Mouse (Mus musculus): ENCODE results near the gene Stmn1. TPM values are rescaled to one million over a fixed set of nuclear protein-coding genes. Genes with fewer than 3 reads are reported as not detected.

The Stmn1 gene
- polyA plus RNA-seq, 1 experiment from 2014 or later = 1,880 TPM

DNA sequence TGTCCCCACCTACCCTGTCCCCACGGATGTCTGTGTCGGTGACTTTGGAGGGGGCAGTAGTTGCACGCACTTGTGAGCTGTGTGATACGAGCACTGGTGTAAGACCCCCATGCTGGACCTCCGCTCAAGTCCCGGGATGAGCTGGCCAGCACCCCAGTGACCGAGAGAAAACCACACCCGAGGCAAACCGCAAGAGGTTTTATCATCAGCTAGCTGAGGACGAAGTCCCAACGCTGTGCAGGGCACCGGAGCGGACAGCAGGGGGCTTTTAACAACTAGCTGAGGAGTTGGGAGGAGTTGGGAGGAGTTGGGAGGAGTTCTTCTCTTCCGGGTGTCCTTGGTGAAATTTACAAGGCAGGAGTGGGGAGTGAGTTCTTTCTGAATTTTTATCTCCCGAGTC lies 44.7 kb downstream of the Stmn1 start:
- Histone ChIP-seq H3K4me3 (ENCODE audit: low read length) (peak overlapping the region; percentile 16; the same call in 1 of the 2 replicates), H3K9ac (ENCODE audit: low read depth, low read length) (peak overlapping the region; percentile 34; the same call in 1 of the 2 replicates), H3K4me2 (replicated peaks; ENCODE audit: low read depth, low read length) (peak overlapping the region; percentile 43), H3K27ac (ENCODE audit: low read depth, low read length) (no peak overlapping the region), H3K9me3 (ENCODE audit: control insufficient read depth, low read length) (no peaks in the 10 kb centered on the region), H3K36me3 (ENCODE audit: control insufficient read depth, insufficient read depth, low read length) (no peaks in the 10 kb centered on the region), H3K4me1 (ENCODE audit: control insufficient read depth, insufficient read depth, low read length) (peaks cover 17% of the 10 kb centered on the region), H3K27me3 (ENCODE audit: control insufficient read depth, insufficient read depth, low read length) (no peaks in the 10 kb centered on the region)
- ATAC-seq (ENCODE audit: low FRiP score, low TSS enrichment) = 0 out of 2 replicates have a peak, but pooled peaks have one; percentile 40
- 15% methylated on average over 15 of the region's 15 CpGs for WGBS

DNA sequence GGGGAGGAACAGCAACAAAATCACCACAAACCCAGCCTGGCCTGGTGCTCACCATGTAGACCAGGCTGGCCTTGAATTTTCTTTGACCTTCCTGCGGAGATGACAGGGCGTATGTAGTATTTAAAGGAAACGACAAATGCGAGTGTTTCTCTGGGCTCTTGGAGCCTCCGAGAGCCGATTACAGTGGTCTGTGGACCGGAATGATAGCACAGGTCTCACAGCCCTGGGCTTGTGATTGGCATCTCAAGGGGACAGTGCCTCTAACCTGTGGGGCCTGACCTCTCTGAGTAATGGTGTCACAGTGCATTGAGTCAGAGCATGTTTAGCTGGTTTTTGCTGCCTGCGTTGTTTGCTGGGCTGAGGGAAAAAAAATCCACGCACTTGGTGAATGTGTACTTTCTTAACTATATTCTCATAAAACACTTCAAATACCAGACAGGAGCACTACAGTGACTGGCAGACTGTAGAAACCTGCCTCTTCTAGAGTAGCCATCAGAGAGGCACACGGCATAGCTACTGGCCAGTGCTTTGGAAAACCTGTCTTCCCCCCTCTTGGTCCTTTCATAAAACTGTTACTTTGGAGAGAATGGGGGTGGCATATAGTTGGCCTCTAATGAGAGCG lies 46.3 kb downstream of the Stmn1 start:
- Histone ChIP-seq H3K4me3 (ENCODE audit: low read length) (no peak overlapping the region), H3K27me3 (ENCODE audit: control insufficient read depth, insufficient read depth, low read length) (no peaks in the 10 kb centered on the region), H3K9me3 (ENCODE audit: control insufficient read depth, low read length) (no peaks in the 10 kb centered on the region), H3K4me2 (replicated peaks; ENCODE audit: low read depth, low read length) (no peak overlapping the region), H3K27ac (ENCODE audit: low read depth, low read length) (no peak overlapping the region), H3K4me1 (ENCODE audit: control insufficient read depth, insufficient read depth, low read length) (peaks cover 17% of the 10 kb centered on the region), H3K36me3 (ENCODE audit: control insufficient read depth, insufficient read depth, low read length) (no peaks in the 10 kb centered on the region), H3K9ac (ENCODE audit: low read depth, low read length) (no peak overlapping the region)
- WGBS = 84% methylated on average over 11 of the region's 11 CpGs
- ATAC-seq (ENCODE audit: low FRiP score, low TSS enrichment) = no peak

DNA sequence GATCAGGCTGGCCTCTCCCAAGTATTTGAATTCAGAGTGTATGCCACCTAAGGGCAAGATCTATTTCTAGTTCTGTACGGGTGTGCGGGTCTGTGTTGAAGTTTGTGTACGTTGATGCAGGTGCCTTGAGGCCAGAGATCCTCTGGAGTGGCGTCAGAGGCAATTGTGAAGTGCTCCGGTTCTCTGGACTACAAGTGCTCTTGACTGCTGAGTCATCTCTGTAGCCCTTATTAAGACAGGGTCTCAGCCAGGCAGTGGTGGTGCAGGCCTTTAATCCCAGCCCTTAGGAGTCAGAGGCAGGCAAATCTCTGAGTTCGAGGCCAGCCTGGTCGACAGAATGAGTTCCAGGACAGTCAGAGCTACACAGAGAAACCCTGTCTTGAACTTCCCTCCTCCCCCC lies 47.5 kb downstream of the Stmn1 start:
- WGBS = 83% methylated on average over 7 of the region's 7 CpGs
- Histone ChIP-seq H3K4me3 (ENCODE audit: low read length) (no peak overlapping the region), H3K9me3 (ENCODE audit: control insufficient read depth, low read length) (no peaks in the 10 kb centered on the region), H3K27ac (ENCODE audit: low read depth, low read length) (no peak overlapping the region), H3K27me3 (ENCODE audit: control insufficient read depth, insufficient read depth, low read length) (no peaks in the 10 kb centered on the region), H3K9ac (ENCODE audit: low read depth, low read length) (no peak overlapping the region), H3K4me1 (ENCODE audit: control insufficient read depth, insufficient read depth, low read length) (peaks cover 17% of the 10 kb centered on the region), H3K4me2 (replicated peaks; ENCODE audit: low read depth, low read length) (no peak overlapping the region), H3K36me3 (ENCODE audit: control insufficient read depth, insufficient read depth, low read length) (0 out of 2 replicates have a peak, but pooled peaks cover 6% of the 10 kb centered on the region)
- ATAC-seq (ENCODE audit: low FRiP score, low TSS enrichment) = no peak

DNA sequence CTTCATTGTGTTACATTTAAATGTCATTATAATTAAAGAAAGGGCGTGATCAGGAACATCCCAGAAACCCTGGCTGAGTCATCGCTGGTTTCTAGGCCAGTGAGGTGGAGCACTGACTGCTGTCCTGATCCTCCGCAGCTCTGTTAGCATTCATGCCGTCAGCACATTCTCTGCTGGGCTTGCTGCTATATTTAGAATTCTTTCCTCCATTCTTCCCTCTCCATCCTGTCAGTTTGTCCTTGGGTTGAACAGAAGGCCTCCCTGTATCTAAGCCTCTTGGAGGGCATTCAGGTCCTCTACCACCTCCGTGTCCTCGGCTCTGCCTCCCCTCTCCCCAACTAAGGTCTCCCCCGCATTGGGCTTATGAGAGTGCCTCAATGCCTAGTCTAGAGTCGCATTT lies 48.9 kb downstream of the Stmn1 start:
- no peak overlapping the region for H3K4me2 ChIP-seq (replicated peaks; ENCODE audit: low read depth, low read length)
- H3K27me3 ChIP-seq (ENCODE audit: control insufficient read depth, insufficient read depth, low read length) = no peaks in the 10 kb centered on the region
- H3K27ac ChIP-seq (ENCODE audit: low read depth, low read length) = no peak overlapping the region
- WGBS = 76% methylated on average over 8 of the region's 8 CpGs
- no peak for ATAC-seq (ENCODE audit: low FRiP score, low TSS enrichment)
- peaks cover 12% of the 10 kb centered on the region for H3K36me3 ChIP-seq (ENCODE audit: control insufficient read depth, insufficient read depth, low read length)
- no peak overlapping the region for H3K4me3 ChIP-seq (ENCODE audit: low read length)
- H3K9me3 ChIP-seq (ENCODE audit: control insufficient read depth, low read length) = no peaks in the 10 kb centered on the region
- H3K9ac ChIP-seq (ENCODE audit: low read depth, low read length) = no peak overlapping the region
- peaks cover 10% of the 10 kb centered on the region for H3K4me1 ChIP-seq (ENCODE audit: control insufficient read depth, insufficient read depth, low read length)

DNA sequence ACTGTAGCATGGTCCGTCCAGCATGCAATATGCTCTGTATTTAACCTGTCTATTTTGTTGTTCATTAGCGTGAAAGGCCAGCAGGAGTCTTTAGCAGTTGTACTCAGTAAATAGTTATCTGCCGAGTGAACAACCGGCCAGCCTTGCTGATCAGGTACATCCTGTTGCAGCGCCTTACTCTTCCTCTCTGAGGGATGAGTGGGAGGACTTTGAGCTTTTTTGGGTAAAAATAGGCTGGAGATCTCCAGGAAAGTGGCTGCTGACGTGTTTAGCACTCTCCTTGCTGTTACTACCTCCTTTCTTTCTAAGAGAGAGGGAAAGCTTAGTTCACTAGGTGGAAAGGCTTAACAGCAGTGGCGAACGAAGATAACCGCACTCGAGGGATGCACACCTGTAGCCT lies 49.6 kb downstream of the Stmn1 start:
- H3K4me1 ChIP-seq (ENCODE audit: control insufficient read depth, insufficient read depth, low read length) = peaks cover 5% of the 10 kb centered on the region
- H3K27me3 ChIP-seq (ENCODE audit: control insufficient read depth, insufficient read depth, low read length) = no peaks in the 10 kb centered on the region
- no peak overlapping the region for H3K4me2 ChIP-seq (replicated peaks; ENCODE audit: low read depth, low read length)
- H3K9me3 ChIP-seq (ENCODE audit: control insufficient read depth, low read length) = no peaks in the 10 kb centered on the region
- no peak overlapping the region for H3K4me3 ChIP-seq (ENCODE audit: low read length)
- peaks cover 14% of the 10 kb centered on the region for H3K36me3 ChIP-seq (ENCODE audit: control insufficient read depth, insufficient read depth, low read length)
- 86% methylated on average over 10 of the region's 10 CpGs for WGBS
- no peak for ATAC-seq (ENCODE audit: low FRiP score, low TSS enrichment)
- no peak overlapping the region for H3K9ac ChIP-seq (ENCODE audit: low read depth, low read length)
- H3K27ac ChIP-seq (ENCODE audit: low read depth, low read length) = no peak overlapping the region

DNA sequence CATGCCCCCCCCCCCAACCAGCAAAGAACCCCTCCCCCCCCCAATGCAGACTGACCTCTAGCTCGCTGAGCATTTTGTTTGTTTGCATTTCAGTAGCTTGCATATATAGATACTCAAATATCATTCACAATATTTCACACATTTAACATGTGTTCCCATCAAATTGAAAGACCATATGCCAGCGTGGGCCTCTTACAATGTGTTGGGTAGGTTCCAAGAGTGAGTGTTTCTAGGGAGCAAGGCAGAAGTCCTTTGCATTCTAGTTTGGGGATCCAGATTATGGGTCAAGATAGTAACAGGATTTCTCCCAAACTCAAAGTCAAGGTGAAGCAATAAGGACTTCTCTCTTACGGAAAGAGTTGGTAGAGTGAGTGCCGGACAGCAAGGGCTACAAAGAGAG lies 50.4 kb downstream of the Stmn1 start:
- no peaks in the 10 kb centered on the region for H3K27me3 ChIP-seq (ENCODE audit: control insufficient read depth, insufficient read depth, low read length)
- H3K4me3 ChIP-seq (ENCODE audit: low read length) = no peak overlapping the region
- no peak overlapping the region for H3K4me2 ChIP-seq (replicated peaks; ENCODE audit: low read depth, low read length)
- 0 out of 2 replicates have a peak, but pooled peaks cover 4% of the 10 kb centered on the region for H3K4me1 ChIP-seq (ENCODE audit: control insufficient read depth, insufficient read depth, low read length)
- H3K27ac ChIP-seq (ENCODE audit: low read depth, low read length) = no peak overlapping the region
- WGBS = 98% methylated on average over 4 of the region's 4 CpGs
- ATAC-seq (ENCODE audit: low FRiP score, low TSS enrichment) = no peak
- no peaks in the 10 kb centered on the region for H3K9me3 ChIP-seq (ENCODE audit: control insufficient read depth, low read length)
- peaks cover 19% of the 10 kb centered on the region for H3K36me3 ChIP-seq (ENCODE audit: control insufficient read depth, insufficient read depth, low read length)
- no peak overlapping the region for H3K9ac ChIP-seq (ENCODE audit: low read depth, low read length)

DNA sequence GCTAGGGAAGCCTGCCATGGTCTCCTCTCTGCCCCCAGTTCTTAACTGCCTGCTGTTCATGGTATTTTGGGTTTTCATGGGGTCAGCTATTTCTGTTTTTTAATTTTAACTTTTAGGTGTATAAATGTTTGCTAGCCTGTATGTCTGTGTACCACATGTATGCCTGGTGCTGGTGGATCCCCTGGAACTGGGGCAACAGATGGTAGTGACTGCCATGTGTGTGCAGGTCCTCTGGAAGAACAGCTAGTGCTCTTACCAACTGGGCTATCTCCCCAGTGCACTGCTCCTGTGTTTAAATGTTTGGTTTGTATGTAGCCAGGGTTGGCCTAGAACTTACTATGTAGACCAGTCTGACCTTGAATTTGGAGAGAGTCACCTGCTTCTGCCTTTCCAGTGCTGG lies 51.2 kb downstream of the Stmn1 start:
- no peak overlapping the region for H3K9ac ChIP-seq (ENCODE audit: low read depth, low read length)
- no peak overlapping the region for H3K4me3 ChIP-seq (ENCODE audit: low read length)
- 0 out of 2 replicates have a peak, but pooled peaks cover 4% of the 10 kb centered on the region for H3K4me1 ChIP-seq (ENCODE audit: control insufficient read depth, insufficient read depth, low read length)
- no peak for ATAC-seq (ENCODE audit: low FRiP score, low TSS enrichment)
- no peaks in the 10 kb centered on the region for H3K9me3 ChIP-seq (ENCODE audit: control insufficient read depth, low read length)
- no peak overlapping the region for H3K4me2 ChIP-seq (replicated peaks; ENCODE audit: low read depth, low read length)
- H3K27ac ChIP-seq (ENCODE audit: low read depth, low read length) = no peak overlapping the region
- H3K27me3 ChIP-seq (ENCODE audit: control insufficient read depth, insufficient read depth, low read length) = no peaks in the 10 kb centered on the region
- H3K36me3 ChIP-seq (ENCODE audit: control insufficient read depth, insufficient read depth, low read length) = peaks cover 27% of the 10 kb centered on the region

Small RNAs within 50 kb of the gene (microRNA-seq; reads per million reads assigned to microRNA genes)
- 1.1 reads per million for gene Gm23634

Other genes with a start within 250 kb of the Stmn1 start
- gene Catsper4, start 240.9 kb upstream of the Stmn1 start, polyA plus RNA-seq (2014; fragmentation: Nextera tagmentation; extraction: Ambion mirVana) = 0.26 and 0.37 TPM in 2 replicates
- gene Cnksr1, start 229.9 kb upstream of the Stmn1 start, polyA plus RNA-seq (2014; fragmentation: Nextera tagmentation; extraction: Ambion mirVana) = 5.0 and 6.4 TPM in 2 replicates
- 0.41 TPM in 1 of 2 replicates, not detected in the other for gene E130218I03Rik, start 224.7 kb upstream of the Stmn1 start, polyA plus RNA-seq (2014; fragmentation: Nextera tagmentation; extraction: Ambion mirVana)
- gene Zfp593, start 222.7 kb upstream of the Stmn1 start, polyA plus RNA-seq (2014; fragmentation: Nextera tagmentation; extraction: Ambion mirVana) = 17.5 and 18.9 TPM in 2 replicates
- gene Gm30191, start 221.4 kb upstream of the Stmn1 start, polyA plus RNA-seq (2014; fragmentation: Nextera tagmentation; extraction: Ambion mirVana) = not detected in 2 replicates
- 9.2 and 12.8 TPM in 2 replicates for gene Grrp1, start 214.2 kb upstream of the Stmn1 start, polyA plus RNA-seq (2014; fragmentation: Nextera tagmentation; extraction: Ambion mirVana)
- gene Pdik1l, start 180.4 kb upstream of the Stmn1 start, polyA plus RNA-seq (2014; fragmentation: Nextera tagmentation; extraction: Ambion mirVana) = 14.9 and 18.8 TPM in 2 replicates
- gene Trim63, start 153.2 kb upstream of the Stmn1 start, polyA plus RNA-seq (2014; fragmentation: Nextera tagmentation; extraction: Ambion mirVana) = 0.88 and 1.4 TPM in 2 replicates
- 0.09 and 0.11 TPM in 2 replicates for gene Slc30a2, start 125.1 kb upstream of the Stmn1 start, polyA plus RNA-seq (2014; fragmentation: Nextera tagmentation; extraction: Ambion mirVana)
- gene Extl1, start 84.5 kb upstream of the Stmn1 start, polyA plus RNA-seq (2014; fragmentation: Nextera tagmentation; extraction: Ambion mirVana) = 0.20 and 0.23 TPM in 2 replicates
- 8.4 and 12.3 TPM in 2 replicates for gene Pafah2, start 72.0 kb upstream of the Stmn1 start, polyA plus RNA-seq (2014; fragmentation: Nextera tagmentation; extraction: Ambion mirVana)
- 0.57 and 0.73 TPM in 2 replicates for gene Paqr7, start 28.4 kb downstream of the Stmn1 start, polyA plus RNA-seq (2014; fragmentation: Nextera tagmentation; extraction: Ambion mirVana)
- 5.9 and 20.7 TPM in 2 replicates for gene Aunip, start 42.7 kb downstream of the Stmn1 start, polyA plus RNA-seq (2014; fragmentation: Nextera tagmentation; extraction: Ambion mirVana)
- gene Mtfr1l, start 67.1 kb downstream of the Stmn1 start, polyA plus RNA-seq (2014; fragmentation: Nextera tagmentation; extraction: Ambion mirVana) = 114 and 130 TPM in 2 replicates
- gene Selenon, start 83.8 kb downstream of the Stmn1 start, polyA plus RNA-seq (2014; fragmentation: Nextera tagmentation; extraction: Ambion mirVana) = 15.6 and 19.5 TPM in 2 replicates
- 3.8 and 5.3 TPM in 2 replicates for gene Man1c1, start 236.0 kb downstream of the Stmn1 start, polyA plus RNA-seq (2014; fragmentation: Nextera tagmentation; extraction: Ambion mirVana)

Data from kidney, embryonic 14.5 days (tissue).